Mouse (Mus musculus) embryonic fibroblast, embryonic 13.5 days (primary cell): ENCODE results near the gene Samm50.

Source experiments
- CTCF ChIP-seq: IDR thresholded peaks from 2 replicates; pipeline ENCODE4 v1.5.1; 2011; ENCODE audit warnings: mild to moderate bottlenecking, control low read depth, low read length, moderate library complexity, borderline replicate concordance; ENCODE audit not compliant: insufficient read depth
- POLR2A ChIP-seq: IDR thresholded peaks from 2 replicates; pipeline ENCODE4 v1.6.1; 2011; ENCODE audit warnings: low read depth, mild to moderate bottlenecking, control low read depth, low read length, moderate library complexity

DNA sequence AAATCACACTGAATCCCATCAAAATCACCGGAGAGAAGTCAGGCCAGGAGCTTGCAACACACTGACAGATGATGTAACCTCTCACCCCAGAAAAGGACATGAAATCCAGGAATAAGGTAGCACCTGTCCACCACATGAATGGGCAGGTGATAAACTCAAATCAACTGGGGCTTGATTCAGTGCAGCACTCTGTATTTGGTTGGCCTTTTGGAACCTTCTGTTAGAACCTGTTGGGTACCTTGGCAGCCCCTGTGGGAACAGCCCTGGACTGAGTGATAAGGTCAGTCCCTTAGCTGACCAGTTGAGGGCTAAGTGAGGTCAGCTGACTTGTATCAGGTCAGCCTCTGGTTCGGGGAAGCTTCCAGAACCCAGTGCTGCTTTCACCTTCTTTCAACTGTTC lies 35.9 kb upstream of the Samm50 start:
- no peak for TF ChIP-seq CTCF
- no peak for TF ChIP-seq POLR2A
